Mouse (Mus musculus): Measurements from ENCODE around the gene Cd68.

Cd68 gene

GRCm38 (mm10) chr11:69666665-69667005, 682 bp upstream of the Cd68 start:
- DNase-seq (ENCODE audit: low spot score), result no peak

DNA sequence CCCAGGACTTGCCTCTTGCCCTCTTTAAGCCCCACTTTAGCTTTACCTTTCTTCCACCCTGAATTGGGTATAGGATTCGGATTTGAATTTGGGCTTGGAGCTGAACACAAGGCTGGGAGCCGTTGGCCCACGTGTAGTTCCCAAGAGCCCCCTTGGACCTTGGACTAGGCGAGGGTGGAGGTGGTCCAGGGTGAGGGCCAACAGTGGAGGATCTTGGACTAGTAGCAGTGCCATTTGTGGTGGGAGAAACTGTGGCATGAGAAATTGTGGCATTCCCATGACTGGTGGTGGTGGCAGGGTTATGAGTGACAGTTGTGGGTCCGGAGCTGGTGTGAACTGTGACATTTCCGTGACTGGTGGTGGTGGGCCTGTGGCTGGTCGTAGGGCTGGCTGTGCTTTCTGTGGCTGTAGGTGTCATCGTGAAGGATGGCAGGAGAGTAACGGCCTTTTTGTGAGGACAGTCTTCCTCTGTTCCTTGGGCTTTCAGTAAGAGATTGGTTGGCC, 444 bp downstream of the Cd68 start:
- no peak for DNase-seq (ENCODE audit: low spot score)

DNA sequence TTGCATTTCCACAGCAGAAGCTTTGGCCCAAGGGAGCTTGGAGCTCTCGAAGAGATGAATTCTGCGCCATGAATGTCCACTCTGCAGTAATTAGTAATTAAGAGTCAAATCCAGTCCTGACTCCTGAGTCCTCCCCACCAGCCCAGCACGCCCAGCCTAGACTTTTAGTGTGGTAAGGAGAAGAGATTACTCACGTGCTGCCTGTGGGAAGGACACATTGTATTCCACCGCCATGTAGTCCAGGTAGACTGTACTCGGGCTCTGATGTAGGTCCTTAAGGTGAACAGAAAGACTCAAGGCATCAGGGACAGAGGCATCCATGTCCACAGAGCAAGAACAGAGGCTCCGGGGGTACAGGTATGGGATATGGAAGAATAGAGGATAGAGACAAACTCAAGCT, 1.1 kb downstream of the Cd68 start:
- DNase-seq (ENCODE audit: low spot score), result no peak

- DNase-seq (ENCODE audit: low spot score), result no peak
Measured at GRCm38 (mm10) chr11:69663795-69664194, 2.2 kb downstream of the Cd68 start.

DNA sequence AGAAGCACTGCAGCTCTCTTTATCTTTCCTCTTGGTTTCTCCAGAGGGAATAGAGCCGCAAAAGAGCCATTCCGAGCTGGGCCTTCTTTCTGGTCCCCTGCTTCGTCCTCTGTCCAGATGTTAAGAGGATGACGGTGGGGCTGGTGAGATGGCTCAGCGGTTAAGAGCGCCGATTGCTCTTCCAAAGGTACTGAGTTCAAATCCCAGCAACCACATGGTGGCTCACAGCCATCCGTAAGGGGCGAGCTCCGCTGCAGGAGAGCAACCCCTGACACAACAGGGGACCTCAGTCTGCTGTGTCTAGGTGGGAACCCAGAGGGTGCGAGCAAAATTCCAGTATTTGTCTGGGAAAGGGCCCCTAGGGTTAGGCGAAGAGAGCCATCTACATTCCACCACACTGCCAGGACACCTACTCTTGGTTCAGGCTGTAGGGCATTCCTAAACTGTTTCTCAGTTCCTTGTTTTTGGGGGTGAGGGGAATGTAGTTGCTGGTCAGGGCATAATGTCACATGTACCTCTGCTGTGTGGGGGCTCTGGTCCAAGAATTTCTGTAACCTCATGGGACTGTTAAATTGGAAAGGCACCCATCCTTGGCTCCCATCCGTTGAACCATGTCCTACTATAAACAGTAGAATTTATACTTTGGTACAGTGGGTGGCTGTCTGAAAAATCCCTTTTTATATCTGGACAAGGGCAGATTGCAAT, 2.8 kb downstream of the Cd68 start:
- no peak for DNase-seq (ENCODE audit: low spot score)

DNA sequence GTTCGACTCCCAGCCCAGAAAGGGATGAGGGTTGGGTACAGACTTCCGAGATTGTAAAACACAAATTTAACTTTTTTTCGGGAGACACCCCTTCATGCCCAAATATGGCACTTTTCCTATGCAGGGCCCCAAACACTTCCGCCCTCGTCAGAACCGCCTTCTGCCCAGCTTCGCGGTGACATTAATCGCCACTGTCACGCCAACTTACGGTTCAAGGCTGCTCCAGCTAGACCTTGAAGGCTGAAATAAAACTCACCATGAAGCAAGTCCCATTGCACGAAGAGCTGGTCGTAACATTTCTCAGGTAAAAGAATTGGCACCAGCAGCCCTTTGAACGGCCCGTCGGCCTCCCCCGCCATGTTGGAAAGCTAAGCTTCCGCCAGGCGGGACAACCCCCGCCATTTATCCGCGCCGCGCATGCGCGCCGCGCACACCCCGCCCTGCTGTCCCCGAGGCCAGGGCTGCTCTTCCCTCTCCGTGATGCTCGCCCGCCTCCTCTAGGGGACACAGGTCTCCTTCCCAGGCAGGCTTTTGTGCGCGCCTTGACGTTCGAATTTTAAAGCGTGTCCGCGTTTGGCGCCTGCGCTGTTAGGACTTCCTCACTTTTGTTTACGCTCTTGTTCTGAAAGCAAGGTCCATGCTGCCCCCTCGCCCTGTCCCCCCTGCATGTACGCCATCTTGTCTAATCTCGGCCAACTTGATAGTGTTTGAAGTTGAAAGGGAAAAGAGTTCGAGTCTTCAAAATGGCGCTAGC, 3.6 kb downstream of the Cd68 start, which contains the start of gene Mpdu1:
Mpdu1 (minus strand) TSS at position 430 of the 754 bp plus-strand sequence.
- peak; percentile 93 for DNase-seq (ENCODE audit: low spot score)

DNA sequence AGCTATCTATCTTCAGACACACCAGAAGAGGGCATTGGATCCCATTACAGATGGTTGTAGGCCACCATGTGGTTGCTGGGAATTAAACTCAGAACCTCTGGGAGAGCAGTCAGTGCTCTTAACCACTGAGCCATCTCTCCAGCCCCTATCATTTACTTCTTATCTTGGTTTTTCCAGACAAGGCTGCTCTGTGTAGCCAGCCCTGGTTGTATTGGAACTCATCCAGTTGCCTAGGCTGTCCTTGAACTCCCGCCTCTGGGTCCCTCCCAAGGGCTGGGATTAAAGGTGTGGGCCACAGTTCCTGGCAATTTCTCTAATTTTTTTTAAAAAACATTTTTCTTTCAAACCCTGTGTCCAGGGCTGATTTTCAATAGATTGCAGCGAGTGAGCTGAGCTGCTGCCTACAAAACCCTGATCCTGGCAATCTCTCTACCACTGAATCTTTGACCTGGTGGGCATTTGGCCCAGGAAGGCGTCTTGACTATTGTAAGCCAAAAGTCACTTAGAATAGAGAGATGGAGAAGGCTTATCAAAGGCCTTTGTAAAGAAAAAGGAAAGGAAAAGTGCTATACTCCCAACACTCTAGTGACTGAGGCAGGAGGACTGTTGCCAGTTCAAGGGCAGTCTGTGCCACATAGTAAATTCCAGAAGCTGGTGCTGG, 4.6 kb downstream of the Cd68 start:
- no peak for DNase-seq (ENCODE audit: low spot score)

GRCm38 (mm10) chr11:69657462-69657881, 8.5 kb downstream of the Cd68 start:
- no peak for DNase-seq (ENCODE audit: low spot score)

GRCm38 (mm10) chr11:69656617-69657461, 9.1 kb downstream of the Cd68 start:
- DNase-seq (ENCODE audit: low spot score), result peak; percentile 49

DNA sequence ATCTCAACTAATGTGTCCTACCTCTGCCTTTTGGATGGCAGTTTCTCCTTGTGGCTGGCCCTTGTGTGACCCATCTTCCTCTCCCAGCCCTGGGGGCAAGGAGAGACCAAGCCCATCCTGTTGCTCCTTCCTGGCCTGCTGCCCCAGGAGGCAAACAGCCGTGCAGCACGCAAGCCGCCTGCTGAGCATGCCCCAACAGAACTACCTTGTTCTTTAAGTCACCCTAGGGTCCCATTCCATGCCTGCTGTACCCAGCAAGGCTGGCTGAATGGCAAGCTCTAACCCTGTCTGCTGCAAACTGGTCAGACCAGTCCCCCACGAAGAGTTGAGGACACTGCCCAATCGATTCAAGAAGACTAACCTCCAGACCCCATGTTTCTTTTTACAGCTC, 9.9 kb downstream of the Cd68 start:
- no peak for DNase-seq (ENCODE audit: low spot score)

DNA sequence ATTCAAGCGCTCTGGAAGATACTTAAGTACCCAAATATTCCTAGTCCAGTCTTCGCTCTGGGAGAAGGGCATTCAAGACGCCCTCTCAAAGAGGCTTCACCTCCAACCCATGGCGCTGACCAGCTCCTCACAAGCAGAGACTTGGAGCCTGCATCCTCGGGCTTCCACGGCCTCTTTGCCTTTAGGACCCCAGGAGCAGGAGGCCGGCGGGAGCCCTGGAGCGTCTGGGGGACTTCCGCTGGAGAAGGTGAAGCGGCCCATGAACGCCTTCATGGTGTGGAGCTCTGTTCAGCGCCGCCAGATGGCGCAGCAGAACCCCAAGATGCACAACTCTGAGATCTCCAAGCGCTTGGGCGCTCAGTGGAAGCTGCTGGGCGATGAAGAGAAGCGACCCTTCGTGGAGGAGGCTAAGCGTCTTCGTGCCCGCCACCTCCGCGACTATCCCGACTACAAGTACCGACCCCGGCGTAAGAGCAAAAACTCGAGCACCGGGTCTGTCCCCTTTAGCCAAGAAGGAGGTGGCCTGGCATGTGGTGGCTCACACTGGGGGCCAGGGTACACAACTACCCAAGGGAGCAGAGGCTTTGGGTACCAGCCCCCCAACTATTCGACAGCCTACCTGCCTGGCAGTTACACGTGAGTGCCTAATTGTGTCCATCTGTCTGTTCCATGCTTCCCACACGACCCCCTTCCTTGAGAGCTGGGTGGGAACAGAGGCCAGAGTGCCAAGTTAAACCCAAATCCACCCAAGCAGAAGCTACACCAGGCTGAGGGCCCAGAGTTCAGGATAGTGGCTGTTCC, 10.5 kb downstream of the Cd68 start, which contains the start of gene Sox15:
Sox15 (plus strand) TSS at position 51 of the 801 bp plus-strand sequence.
- DNase-seq (ENCODE audit: low spot score), result peak; percentile 82

- no peak for DNase-seq (ENCODE audit: low spot score)
Measured at GRCm38 (mm10) chr11:69654760-69655159, 11.2 kb downstream of the Cd68 start.

- DNase-seq (ENCODE audit: low spot score), result no peak
Measured at GRCm38 (mm10) chr11:69653399-69653798, 12.6 kb downstream of the Cd68 start.

DNA sequence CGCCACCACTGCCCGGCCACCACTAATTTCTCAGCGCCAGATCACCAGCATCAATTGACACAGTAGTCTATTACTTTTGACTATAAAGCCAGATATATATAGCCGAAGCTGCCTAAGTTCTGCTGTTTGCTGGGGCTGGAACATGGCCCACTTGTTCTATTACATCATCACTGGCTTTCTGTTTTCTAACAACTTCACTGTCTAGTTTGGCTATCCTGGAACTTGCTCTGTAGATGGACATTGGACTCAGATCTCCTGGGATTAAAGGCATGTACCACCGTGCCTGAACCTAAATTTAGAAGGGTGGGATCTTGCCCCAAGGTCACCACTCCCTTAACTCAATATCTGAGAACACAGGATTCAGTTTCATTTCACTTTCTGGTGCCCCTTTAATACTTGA, 20.1 kb downstream of the Cd68 start:
- no peak for DNase-seq (ENCODE audit: low spot score)

- no peak for DNase-seq (ENCODE audit: low spot score)
Measured at GRCm38 (mm10) chr11:69635471-69635870, 30.5 kb downstream of the Cd68 start.

GRCm38 (mm10) chr11:69633128-69633866, 32.7 kb downstream of the Cd68 start:
- peak; percentile 46 for DNase-seq (ENCODE audit: low spot score)

- DNase-seq (ENCODE audit: low spot score), result peak; percentile 100
Measured at GRCm38 (mm10) chr11:69632284-69633089, 33.5 kb downstream of the Cd68 start, which contains the start of gene Fxr2. Gene Fxr2 (plus strand): TSS chr11:69632990.

DNA sequence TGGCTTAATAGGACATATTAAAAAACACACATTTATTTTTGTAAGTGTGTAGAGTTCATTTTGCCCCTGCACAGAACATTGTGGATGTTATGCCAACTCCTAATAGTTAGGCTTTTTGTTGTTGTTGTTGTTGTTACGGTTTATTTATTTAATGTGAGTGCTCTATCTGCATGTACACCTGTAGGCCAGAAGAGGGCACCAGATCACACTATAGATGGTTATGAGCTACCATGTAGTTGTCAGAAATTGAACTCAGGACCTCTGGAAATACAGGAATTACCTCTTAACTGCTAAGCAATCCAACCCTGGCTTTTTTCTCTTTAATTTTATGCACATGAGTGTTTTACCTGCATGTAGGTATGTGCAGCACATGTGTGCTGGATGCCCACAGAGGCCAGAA, 36.2 kb downstream of the Cd68 start:
- DNase-seq (ENCODE audit: low spot score), result no peak

DNA sequence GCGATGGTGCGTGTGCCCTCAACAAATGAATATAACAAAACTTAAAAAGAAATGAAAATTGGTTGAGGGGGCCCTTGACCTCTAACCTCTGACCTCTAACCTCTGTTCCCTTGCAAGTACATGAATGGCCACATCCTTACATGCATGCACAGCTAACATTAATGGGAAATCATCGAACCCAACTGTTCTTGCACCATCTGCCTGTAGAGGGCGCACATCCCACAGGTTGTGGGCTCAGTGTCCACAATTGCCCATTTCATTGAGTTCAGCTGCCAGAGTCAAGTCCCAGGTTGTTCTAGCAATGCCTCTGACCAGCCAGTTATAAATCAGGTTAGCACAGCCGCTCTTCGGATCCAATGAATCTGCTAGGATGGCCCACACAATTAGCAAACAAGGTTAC, 37.7 kb downstream of the Cd68 start:
- peak; percentile 82 for DNase-seq (ENCODE audit: low spot score)

All from layer of hippocampus, adult 11-12 months (tissue).